In genomic region chr1:56970740-56971141, GRCm38 (mm10) we compare ENCODE assay signal across 8 mouse cellular contexts. TPM values are rescaled to one million over a fixed set of nuclear protein-coding genes. Genes with fewer than 3 reads are reported as not detected.
A peak's percentile ranks its signal among the peaks of the same experiment; 100 is the strongest.
DNase-seq lines count a peak whose midpoint lies in the region; ATAC-seq lines count a peak whose summit lies in the region.

No protein-coding gene starts in this region.

- peak overlapping the region; percentile 62; the same call in 1 of the 2 replicates for H3K9ac ChIP-seq in kidney, embryonic 14.5 days (ENCODE audit: low read depth, low read length)
- H3K9ac ChIP-seq in hindbrain, embryonic 15.5 days = 0 out of 2 replicates have a peak overlapping the region, but pooled peaks have one; percentile 16

- no peak overlapping the region for H3K27ac ChIP-seq in kidney, embryonic 14.5 days (ENCODE audit: low read depth, low read length)
- no peak overlapping the region for H3K27ac ChIP-seq in hindbrain, embryonic 15.5 days (replicated peaks)

- no peaks in the 10 kb centered on the region for H3K36me3 ChIP-seq in kidney, embryonic 14.5 days (ENCODE audit: control insufficient read depth, insufficient read depth, low read length)
- no peaks in the 10 kb centered on the region for H3K36me3 ChIP-seq in hindbrain, embryonic 15.5 days

- DNase-seq in kidney, adult 9 months = no peak
- peak; percentile 52 for DNase-seq in embryo, embryonic 10 days (ENCODE audit: low spot score)
- peak; percentile 28 for DNase-seq in lung, postnatal 10 days
- no peak for DNase-seq in cerebellum, adult 11 months
- DNase-seq in thymus, postnatal 25 days = no peak

- peak overlapping the region; percentile 87 for H3K4me2 ChIP-seq in kidney, embryonic 14.5 days (replicated peaks; ENCODE audit: low read depth, low read length)
- H3K4me2 ChIP-seq in hindbrain, embryonic 15.5 days = peak overlapping the region; percentile 100

- no peaks in the 10 kb centered on the region for H3K9me3 ChIP-seq in kidney, embryonic 14.5 days (ENCODE audit: control insufficient read depth, low read length)
- H3K9me3 ChIP-seq in hindbrain, embryonic 15.5 days = no peaks in the 10 kb centered on the region

- ATAC-seq in kidney, embryonic 14.5 days (ENCODE audit: low FRiP score, low TSS enrichment) = no peak
- no peak for ATAC-seq in hindbrain, embryonic 15.5 days (ENCODE audit: low FRiP score, low read depth)
- ATAC-seq in megakaryocyte-erythroid progenitor cell, adult 5-6 weeks (replicated peaks; ENCODE audit: low FRiP score, low TSS enrichment, poor library complexity, severe bottlenecking) = no peak

- H3K4me1 ChIP-seq in kidney, embryonic 14.5 days (ENCODE audit: control insufficient read depth, insufficient read depth, low read length) = peaks cover 13% of the 10 kb centered on the region; the same call in 1 of the 2 replicates
- peaks cover 44% of the 10 kb centered on the region for H3K4me1 ChIP-seq in hindbrain, embryonic 15.5 days (replicated peaks)

- peak overlapping the region; percentile 70 for H3K4me3 ChIP-seq in kidney, embryonic 14.5 days (ENCODE audit: low read length)
- H3K4me3 ChIP-seq in hindbrain, embryonic 15.5 days = peak overlapping the region; percentile 74

- WGBS in kidney, embryonic 14.5 days = under 1% methylated on average over 27 of the region's 27 CpGs
- under 1% methylated on average over 27 of the region's 27 CpGs for WGBS in hindbrain, embryonic 15.5 days

- peaks cover 40% of the 10 kb centered on the region for H3K27me3 ChIP-seq in kidney, embryonic 14.5 days (ENCODE audit: control insufficient read depth, insufficient read depth, low read length)
- peaks cover 40% of the 10 kb centered on the region for H3K27me3 ChIP-seq in hindbrain, embryonic 15.5 days

RNA-seq across cellular contexts. Expression of gene Satb2, which starts 7.7 kb away (rescaled TPM):
- 1.1 and 2.0 TPM in 2 replicates for polyA plus RNA-seq in kidney, embryonic 14.5 days (2014; fragmentation: Nextera tagmentation; extraction: Ambion mirVana)
- polyA plus RNA-seq in hindbrain, embryonic 15.5 days (2015; fragmentation: Nextera tagmentation; extraction: Ambion mirVana) = 0.83 and 1.8 TPM in 2 replicates
- total RNA-seq in megakaryocyte-erythroid progenitor cell, adult 5-6 weeks (2014; fragmentation: Nextera tagmentation) = 0.17 and 1.8 TPM in 2 replicates
- total RNA-seq in megakaryocyte-erythroid progenitor cell, adult 5-6 weeks (2017) = not detected in 2 replicates

Comparison
In these comparisons a context has a peak if more than half of its experiments do, and no peak if none do; other contexts are left out.
1. DNase-seq: peak in embryo, embryonic 10 days (single experiment) and lung, postnatal 10 days (single experiment); none in kidney, adult 9 months (single experiment), cerebellum, adult 11 months (single experiment) and thymus, postnatal 25 days (single experiment).